Mouse (Mus musculus) liver, embryonic 14.5 days (tissue): ENCODE results near the gene 4931428L18Rik. TPM values are rescaled to one million over a fixed set of nuclear protein-coding genes. Genes with fewer than 3 reads are reported as not detected.
A peak's percentile ranks its signal among the peaks of the same experiment; 100 is the strongest.

Source experiments
- ATAC-seq: fragments of 200-750 bp; cut with Nextera tagmentation; 2 replicates; pipeline ENCODE4 v1.8.0; 2017; ENCODE audit warnings: moderate number of reproducible peaks, mild to moderate bottlenecking, moderate library complexity; ENCODE audit not compliant: insufficient read depth
- DNase-seq, 3 experiments: peaks; one replicate each; pipeline ENCODE4 v3.0.0-alpha.2; 2012 to 2013; ENCODE audit warnings: low read depth in 3 of 3, low spot score in 3 of 3
- H3K27ac ChIP-seq: fragments of 300-500 bp; sonication (generic); 2 replicates; pipeline ENCODE4 v1.5.1; 2014; ENCODE audit warnings: moderate library complexity, mild to moderate bottlenecking, control low read depth, inconsistent platforms
- H3K27me3 ChIP-seq: fragments of 300-500 bp; sonication (generic); 2 replicates; pipeline ENCODE4 v1.6.1; 2014; ENCODE audit warnings: mild to moderate bottlenecking, low read length, moderate library complexity; ENCODE audit not compliant: control insufficient read depth, insufficient read depth
- H3K36me3 ChIP-seq: fragments of 300-500 bp; sonication (generic); replicated peaks from 2 replicates; pipeline ENCODE4 v1.6.1; 2014; ENCODE audit warnings: low read depth; ENCODE audit not compliant: control insufficient read depth, insufficient read depth
- H3K4me1 ChIP-seq, 2 experiments: fragments of 200-500 bp in 1 of 2; fragments of 300-500 bp in 1 of 2; sonication (generic) in 1 of 2; replicated peaks; 2 replicates each; pipeline ENCODE4 v1.6.1; 2012 to 2014; ENCODE audit warnings: antibody characterized with exemption in 1 of 2, inconsistent platforms in 1 of 2, low read length in 1 of 2; ENCODE audit not compliant: control insufficient read depth in 2 of 2, insufficient read depth in 2 of 2
- H3K4me2 ChIP-seq: fragments of 300-500 bp; sonication (generic); 2 replicates; pipeline ENCODE4 v1.6.1; 2014; ENCODE audit warnings: low read depth, mild to moderate bottlenecking, control low read depth, moderate library complexity
- H3K4me3 ChIP-seq, 2 experiments: fragments of 200-500 bp in 1 of 2; fragments of 300-500 bp in 1 of 2; sonication (generic) in 1 of 2; 2 replicates each; pipeline ENCODE4 v1.5.1; 2012 to 2014; ENCODE audit warnings: low read depth in 2 of 2, low read length in 2 of 2, mild to moderate bottlenecking in 2 of 2, control low read depth in 1 of 2, inconsistent platforms in 1 of 2, moderate library complexity in 1 of 2; ENCODE audit not compliant: insufficient read depth in 1 of 2
- H3K9ac ChIP-seq: fragments of 300-500 bp; sonication (generic); replicated peaks from 2 replicates; pipeline ENCODE4 v1.6.1; 2014; ENCODE audit warnings: mild to moderate bottlenecking, control low read depth, moderate library complexity
- H3K9me3 ChIP-seq: fragments of 300-500 bp; sonication (generic); 2 replicates; pipeline ENCODE4 v1.6.1; 2016; ENCODE audit warnings: low read length, mixed read lengths; ENCODE audit not compliant: control insufficient read depth
- CTCF ChIP-seq: IDR thresholded peaks from 2 replicates; pipeline ENCODE4 v1.5.1; 2016; ENCODE audit warnings: antibody characterized with exemption, low read depth, control low read depth
- EP300 ChIP-seq: IDR thresholded peaks from 2 replicates; pipeline ENCODE4 v1.6.1; 2016; ENCODE audit warnings: antibody characterized with exemption, low read depth
- WGBS: fragments of 180-500 bp; shearing (Covaris S2); extraction: QIAGEN DNeasy Blood & Tissue Kit; methylation state at CpG from one replicate; pipeline ENCODE4 v1.1.7; 2014; ENCODE audit not compliant: insufficient replicate concordance; 5-methylcytosine and 5-hydroxymethylcytosine counted together
- polyA plus RNA-seq, 2 experiments: library from polyadenylated mRNA; depleted of rRNA in 1 of 2; stranded (reverse) in 1 of 2; unstranded in 1 of 2; fragments of >200 nt; fragmentation: Nextera tagmentation in 1 of 2; extraction: Ambion mirVana in 1 of 2; gene quantifications; 2 replicates each; pipeline versions ENCODE4 v1.2.1 to v1.2.3; 2012 to 2014

4931428L18Rik gene
- polyA plus RNA-seq, 2 experiments: not detected

DNA sequence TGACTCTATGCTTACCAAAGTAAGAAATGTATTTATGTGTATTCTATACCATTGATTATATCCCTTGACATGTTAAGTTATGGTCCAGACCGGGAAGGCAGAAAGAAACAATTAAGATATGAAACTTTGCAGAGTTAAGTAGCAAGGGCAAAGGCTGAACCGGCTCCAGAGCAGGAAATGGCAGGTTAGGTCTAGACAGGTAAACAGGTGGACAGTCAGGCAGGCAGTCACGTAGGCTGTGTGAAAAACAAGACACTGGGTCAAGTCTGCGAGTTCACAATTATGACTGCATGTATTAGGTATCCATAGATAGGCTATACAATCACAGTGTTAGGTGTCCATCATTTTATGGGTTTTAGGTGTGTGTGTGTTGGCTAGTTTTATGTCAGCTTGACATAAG is 133.8 kb downstream of the 4931428L18Rik start:
- Histone ChIP-seq H3K4me1 (0 out of 4 replicates have a peak, but pooled peaks cover 0 to 3% of the 10 kb centered on the region in 2 experiments), H3K27me3 (no peaks in the 10 kb centered on the region), H3K27ac (no peak overlapping the region), H3K4me2 (no peak overlapping the region), H3K9me3 (no peaks in the 10 kb centered on the region), H3K36me3 (no peaks in the 10 kb centered on the region), H3K4me3 (no peak overlapping the region), H3K9ac (no peak overlapping the region)
- DNase-seq (no peak), ATAC-seq (no peak)
- WGBS: 67% methylated on average over 4 of the region's 4 CpGs
- TF ChIP-seq EP300 (no peak), CTCF (no peak)

DNA sequence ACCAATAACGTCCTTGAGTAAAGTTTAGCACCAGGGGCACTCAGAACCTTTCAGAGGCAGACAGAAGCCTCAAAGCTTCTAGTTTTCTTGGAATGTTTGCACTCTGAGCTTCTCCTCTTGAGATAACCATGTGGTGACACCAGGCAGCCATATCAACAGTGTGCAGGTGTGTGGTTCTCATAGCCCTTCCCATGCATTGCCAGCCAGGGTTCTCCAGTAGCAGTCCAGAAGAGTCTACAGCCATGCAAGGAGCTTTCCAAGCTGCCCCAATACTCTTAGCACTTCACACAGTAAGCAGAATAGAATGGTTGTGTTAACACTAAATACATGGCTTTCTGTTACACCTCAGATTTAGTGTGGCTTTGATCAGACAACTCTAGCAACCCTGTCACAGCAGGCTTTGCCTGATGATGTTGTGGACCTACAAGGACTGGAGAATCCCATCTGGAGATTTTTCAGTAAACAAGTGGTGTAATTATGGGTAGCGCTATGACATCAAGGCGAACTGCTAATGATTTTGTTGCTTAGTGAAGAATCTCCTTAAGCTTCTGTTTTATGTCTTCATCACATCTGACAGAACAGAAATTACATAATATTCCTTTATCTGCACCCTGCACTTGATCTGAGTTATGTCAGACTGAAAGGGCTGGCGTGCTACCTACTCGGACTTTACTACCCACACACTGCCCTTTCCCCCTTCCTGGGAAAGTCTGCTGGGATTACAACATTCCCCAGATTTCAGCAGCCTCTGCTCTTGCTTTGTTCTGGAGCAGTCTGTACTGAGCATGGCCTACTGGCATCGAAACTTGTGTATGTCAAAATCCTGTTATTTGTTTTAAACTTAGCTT is 149.7 kb downstream of the 4931428L18Rik start:
- TF ChIP-seq CTCF: no peak
- no peak for TF ChIP-seq EP300
- peak; percentile 69 for ATAC-seq
- Histone ChIP-seq H3K4me1 (peaks cover 0 to 3% of the 10 kb centered on the region in 2 experiments; a peak in 2 of 4 replicates), H3K9me3 (no peaks in the 10 kb centered on the region), H3K27me3 (no peaks in the 10 kb centered on the region), H3K36me3 (no peaks in the 10 kb centered on the region), H3K4me3 (no peak overlapping the region), H3K27ac (no peak overlapping the region), H3K9ac (no peak overlapping the region), H3K4me2 (no peak overlapping the region)
- DNase-seq: peak in 1 of 3 experiments; percentile 13
- WGBS: 49% methylated on average over 6 of the region's 6 CpGs

DNA sequence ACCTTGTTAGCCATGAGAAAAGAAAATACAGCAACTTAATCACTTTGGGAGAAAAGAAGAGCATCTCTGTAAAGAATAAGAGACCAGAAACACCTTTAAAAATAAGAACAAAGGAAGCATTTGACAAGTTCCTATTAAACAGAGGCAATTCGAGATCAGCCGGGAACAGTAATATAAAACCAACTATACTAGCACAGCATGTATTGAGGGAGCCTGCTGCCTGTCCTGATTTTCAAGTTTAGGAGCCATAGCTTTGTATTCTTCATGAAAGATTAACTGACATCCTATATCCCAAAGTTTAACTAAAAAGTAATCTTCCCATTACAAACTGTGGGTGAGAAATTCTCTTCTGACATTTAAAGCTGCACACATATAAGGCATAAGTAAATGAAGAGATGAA is 151.3 kb downstream of the 4931428L18Rik start:
- no peak for DNase-seq
- H3K9ac ChIP-seq: no peak overlapping the region
- WGBS: 67% methylated on average over 2 of the region's 2 CpGs
- TF ChIP-seq EP300: no peak
- no peak for TF ChIP-seq CTCF
- H3K4me2 ChIP-seq: no peak overlapping the region
- no peaks in the 10 kb centered on the region for H3K27me3 ChIP-seq
- no peaks in the 10 kb centered on the region for H3K9me3 ChIP-seq
- no peak overlapping the region for H3K4me3 ChIP-seq
- no peaks in the 10 kb centered on the region for H3K36me3 ChIP-seq
- ATAC-seq: no peak
- H3K4me1 ChIP-seq: peaks cover 0 to 3% of the 10 kb centered on the region in 2 experiments; a peak in 2 of 4 replicates
- no peak overlapping the region for H3K27ac ChIP-seq

DNA sequence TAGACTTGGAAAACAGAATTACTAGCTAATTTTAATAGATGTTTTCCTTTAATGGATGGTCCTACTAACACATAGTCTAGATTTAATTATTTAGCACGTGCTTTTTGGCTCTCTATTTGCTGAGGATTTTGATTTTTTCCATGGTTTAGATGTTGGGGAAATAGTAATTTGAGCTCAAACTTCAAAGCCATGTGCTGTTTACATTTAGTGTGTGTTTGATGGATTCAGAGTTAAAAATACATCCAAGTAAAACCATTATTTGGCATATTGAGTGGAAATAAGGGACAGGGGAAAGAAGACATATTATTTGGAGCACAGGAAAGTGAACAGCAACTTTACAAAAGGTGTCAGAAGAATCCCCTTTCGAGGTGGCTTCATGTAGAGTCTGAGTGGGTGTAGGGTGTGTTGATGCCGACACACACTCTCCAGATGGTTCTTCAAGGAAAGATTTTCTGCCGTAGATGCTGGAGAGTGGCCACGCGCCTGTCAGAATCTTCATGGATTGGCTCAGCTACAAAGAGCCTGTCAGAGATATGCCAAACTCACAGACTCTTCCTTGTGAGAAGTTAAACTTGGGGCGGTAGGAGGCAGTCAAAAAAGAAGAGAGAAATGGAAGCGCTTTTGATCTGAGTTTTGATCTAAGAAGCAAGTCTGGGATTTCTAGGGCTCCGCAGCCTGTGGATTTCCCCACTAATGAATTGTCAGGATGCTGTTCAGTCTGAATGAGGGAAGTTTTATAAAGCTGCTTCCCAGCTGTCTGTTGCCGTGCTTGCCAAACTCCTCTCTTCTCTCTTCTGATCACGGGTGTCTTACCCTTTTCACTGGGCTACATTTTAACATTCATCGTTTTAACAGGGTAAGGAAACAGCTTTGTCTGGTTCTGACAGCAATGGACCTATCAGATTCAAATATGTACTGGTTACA is 157.4 kb downstream of the 4931428L18Rik start:
- H3K36me3 ChIP-seq: no peaks in the 10 kb centered on the region
- 61% methylated on average over 12 of the region's 12 CpGs for whole genome bisulfite sequencing
- no peak overlapping the region for H3K4me3 ChIP-seq
- H3K4me2 ChIP-seq: no peak overlapping the region
- TF ChIP-seq CTCF (no peak), EP300 (no peak)
- no peak overlapping the region for H3K9ac ChIP-seq
- ATAC-seq: no peak
- no peaks in the 10 kb centered on the region for H3K9me3 ChIP-seq
- no peaks in the 10 kb centered on the region for H3K4me1 ChIP-seq
- H3K27ac ChIP-seq: no peak overlapping the region
- no peaks in the 10 kb centered on the region for H3K27me3 ChIP-seq
- DNase-seq: no peak

DNA sequence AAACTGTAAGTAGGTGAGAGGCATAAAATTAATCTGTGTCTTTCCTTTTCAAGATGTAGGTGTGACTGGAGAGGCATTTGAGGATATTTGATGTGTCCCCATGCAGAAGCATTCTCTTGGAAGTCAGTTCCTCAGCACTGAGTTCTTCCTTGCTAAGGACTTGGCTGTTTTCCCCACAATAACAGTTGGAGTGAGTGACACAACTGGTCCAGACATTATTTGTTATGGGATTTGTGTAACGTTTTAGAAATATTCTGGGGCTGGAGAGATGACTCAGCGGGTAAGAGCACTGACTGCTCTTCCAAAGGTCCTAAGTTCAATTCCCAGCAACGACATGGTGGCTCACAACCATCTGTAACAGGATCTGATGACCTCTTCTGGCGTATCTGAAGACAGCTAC is 162.7 kb downstream of the 4931428L18Rik start:
- Histone ChIP-seq H3K9me3 (no peaks in the 10 kb centered on the region), H3K27me3 (no peaks in the 10 kb centered on the region), H3K9ac (no peak overlapping the region), H3K4me1 (no peaks in the 10 kb centered on the region), H3K36me3 (no peaks in the 10 kb centered on the region), H3K27ac (no peak overlapping the region), H3K4me2 (no peak overlapping the region), H3K4me3 (no peak overlapping the region)
- no peak for TF ChIP-seq EP300
- WGBS: 43% methylated on average over 4 of the region's 4 CpGs
- ATAC-seq: no peak
- DNase-seq: no peak
